Mouse (Mus musculus): ENCODE measurements around the gene Tex21.

DNA sequence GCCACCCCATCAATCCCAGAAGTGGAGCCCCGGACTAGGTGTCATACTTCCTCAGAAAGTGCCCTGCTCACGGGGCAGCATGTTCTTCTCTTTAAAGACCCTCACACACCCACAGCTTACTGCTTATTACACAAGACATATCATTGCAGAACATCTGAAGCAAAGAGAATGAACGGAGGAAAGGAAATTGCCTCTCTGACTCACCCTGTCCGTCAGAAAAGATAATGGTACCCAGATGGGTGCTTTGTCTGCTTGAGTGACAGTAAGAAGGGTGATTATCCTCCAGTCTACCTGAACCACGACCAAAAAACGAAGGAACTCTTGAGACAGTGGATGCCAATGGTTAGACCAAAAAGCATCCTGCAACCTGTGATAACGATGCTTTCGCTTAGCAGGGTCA is 65.1 kb downstream of the Tex21 start:
- TF ChIP-seq POLR2A (IDR thresholded peaks at IDR 0.05; ENCODE audit: borderline replicate concordance, insufficient read depth, low read length) (no peak), CTCF (IDR thresholded peaks at IDR 0.05; ENCODE audit: borderline replicate concordance, insufficient read depth, low read depth, low read length) (no peak)
